Mouse (Mus musculus) brain, embryonic 14.5 days (tissue): ENCODE measurements around the gene Hgd.

Experiments used
- CTCF ChIP-seq: fragments of 200-500 bp; IDR thresholded peaks from 2 replicates; pipeline ENCODE4 v1.5.1; 2012; ENCODE audit warnings: inconsistent platforms, mild to moderate bottlenecking, moderate library complexity, borderline replicate concordance; ENCODE audit not compliant: insufficient read depth, insufficient read length; ENCODE audit errors: extremely low read depth
- POLR2A ChIP-seq: fragments of 200-500 bp; IDR thresholded peaks from 2 replicates; pipeline ENCODE4 v1.6.1; 2012; ENCODE audit warnings: mild to moderate bottlenecking, inconsistent platforms, borderline replicate concordance; ENCODE audit not compliant: poor library complexity, insufficient read depth, insufficient read length, severe bottlenecking; ENCODE audit errors: extremely low read depth

DNA sequence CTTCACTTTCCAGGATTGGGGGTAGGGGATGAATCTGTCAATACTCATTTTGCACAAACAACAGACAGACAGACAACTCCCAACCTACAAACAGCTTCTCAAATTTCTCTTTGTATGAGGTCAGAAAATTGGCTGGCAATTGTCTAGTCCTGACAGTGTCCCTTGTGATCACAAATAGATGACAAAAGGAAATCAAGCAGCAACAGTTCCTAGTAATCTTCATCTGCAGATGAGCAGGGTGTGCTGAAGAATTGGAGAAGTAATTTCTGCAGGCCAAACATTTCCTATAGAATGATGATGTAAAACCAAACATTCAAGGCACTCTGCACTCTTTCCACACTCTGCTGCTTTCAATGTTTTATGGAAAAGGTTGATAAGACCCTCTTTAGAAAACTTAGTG lies 57.8 kb downstream of the Hgd start:
- TF ChIP-seq POLR2A (no peak), CTCF (no peak)
